Mouse (Mus musculus): Measurements from ENCODE around the gene Sycp2. TPM values are rescaled to one million over a fixed set of nuclear protein-coding genes. Genes with fewer than 3 reads are reported as not detected.

Sycp2 gene
- polyA plus RNA-seq, 1 experiment from 2014 or later = 0.20 TPM

- DNase-seq (peak; percentile 87), ATAC-seq (ENCODE audit: insufficient read depth) (peak; percentile 83)
- Histone ChIP-seq H3K4me3 (ENCODE audit: low read depth, low read length) (peak within 1 kb of the TSS; percentile 62), H3K9ac (peak within 1 kb of the TSS; percentile 54), H3K4me2 (peak within 1 kb of the TSS; percentile 97), H3K27ac (ENCODE audit: low read depth) (peak within 1 kb of the TSS; percentile 46; the same call in 1 of the 2 replicates), H3K36me3 (ENCODE audit: insufficient read depth) (no peaks in the 10 kb centered on the region), H3K27me3 (ENCODE audit: insufficient read depth, low read length) (peaks cover 11% of the 10 kb centered on the region; the same call in 1 of the 2 replicates), H3K9me3 (ENCODE audit: low read depth, low read length) (no peaks in the 10 kb centered on the region), H3K4me1 (ENCODE audit: insufficient read depth) (peaks cover 16% of the 10 kb centered on the region)
- no peak for TF ChIP-seq CTCF (IDR thresholded peaks at IDR 0.05; ENCODE audit: low read depth)
- under 1% methylated on average over 38 of the region's 74 CpGs for WGBS
Observed at GRCm38 (mm10) chr2:178414261-178415149, 7.0 kb upstream of the Sycp2 start, which contains the start of the genes Ppp1r3d and Fam217b. TSS of gene Ppp1r3d (minus strand) at chr2:178414472. TSS of gene Fam217b (plus strand) at chr2:178414524.

- peak overlapping the region; percentile 62 for H3K4me3 ChIP-seq (ENCODE audit: low read depth, low read length)
- no peaks in the 10 kb centered on the region for H3K9me3 ChIP-seq (ENCODE audit: low read depth, low read length)
- DNase-seq = no peak
- peak; percentile 1; the same call in 1 of the 2 replicates for ATAC-seq (ENCODE audit: insufficient read depth)
- no peak overlapping the region for H3K27ac ChIP-seq (ENCODE audit: low read depth)
- H3K4me1 ChIP-seq (ENCODE audit: insufficient read depth) = peaks cover 16% of the 10 kb centered on the region
- peak overlapping the region; percentile 54 for H3K9ac ChIP-seq
- no peaks in the 10 kb centered on the region for H3K36me3 ChIP-seq (ENCODE audit: insufficient read depth)
- H3K4me2 ChIP-seq = peak overlapping the region; percentile 97
- WGBS = 14% methylated on average over 75 of the region's 75 CpGs
- no peak for TF ChIP-seq CTCF (IDR thresholded peaks at IDR 0.05; ENCODE audit: low read depth)
- H3K27me3 ChIP-seq (ENCODE audit: insufficient read depth, low read length) = peaks cover 11% of the 10 kb centered on the region; the same call in 1 of the 2 replicates
Observed at GRCm38 (mm10) chr2:178413481-178414260, 6.2 kb upstream of the Sycp2 start.

DNA sequence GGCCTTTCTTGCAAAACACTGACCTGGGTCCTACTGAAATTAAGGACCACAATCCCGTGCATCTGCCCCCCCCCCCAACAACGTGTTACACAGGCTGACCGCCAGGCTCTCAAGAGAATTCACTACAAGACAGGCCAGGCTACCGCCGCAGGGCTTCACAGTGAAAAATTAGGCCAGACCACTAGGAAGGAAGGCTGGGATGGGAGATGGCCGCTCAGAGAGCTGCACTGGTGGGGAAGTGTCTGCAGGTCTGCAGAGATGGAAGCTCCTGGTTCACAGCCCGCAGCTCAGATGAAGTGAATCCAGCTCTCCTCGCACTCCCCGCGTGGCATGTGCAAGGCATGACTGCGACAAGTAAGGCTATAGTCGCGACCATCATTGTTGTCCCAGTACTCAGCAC is 5.6 kb upstream of the Sycp2 start:
- H3K9ac ChIP-seq = no peak overlapping the region
- ATAC-seq (ENCODE audit: insufficient read depth) = no peak
- 54% methylated on average over 13 of the region's 13 CpGs for WGBS

GRCm38 (mm10) chr2:178412598-178412997 is 5.1 kb upstream of the Sycp2 start:
- DNase-seq (peak; percentile 81), ATAC-seq (ENCODE audit: insufficient read depth) (peak; percentile 2; the same call in 1 of the 2 replicates)
- peak overlapping the region; percentile 97; the same call in 1 of the 2 replicates for H3K4me2 ChIP-seq
- no peaks in the 10 kb centered on the region for H3K36me3 ChIP-seq (ENCODE audit: insufficient read depth)
- no peaks in the 10 kb centered on the region for H3K9me3 ChIP-seq (ENCODE audit: low read depth, low read length)
- H3K27me3 ChIP-seq (ENCODE audit: insufficient read depth, low read length) = peaks cover 11% of the 10 kb centered on the region; the same call in 1 of the 2 replicates
- H3K27ac ChIP-seq (ENCODE audit: low read depth) = no peak overlapping the region
- peaks cover 16% of the 10 kb centered on the region for H3K4me1 ChIP-seq (ENCODE audit: insufficient read depth)
- TF ChIP-seq CTCF (IDR thresholded peaks at IDR 0.05; ENCODE audit: low read depth) = no peak
- no peak overlapping the region for H3K4me3 ChIP-seq (ENCODE audit: low read depth, low read length)
- no peak overlapping the region for H3K9ac ChIP-seq
- WGBS = 27% methylated on average over 6 of the region's 6 CpGs

More for the DNA sequence above, 5.6 kb upstream of the Sycp2 start:
- Histone ChIP-seq H3K27me3 (ENCODE audit: insufficient read depth, low read length) (peaks cover 11% of the 10 kb centered on the region; the same call in 1 of the 2 replicates), H3K9me3 (ENCODE audit: low read depth, low read length) (no peaks in the 10 kb centered on the region), H3K4me1 (ENCODE audit: insufficient read depth) (peaks cover 16% of the 10 kb centered on the region), H3K36me3 (ENCODE audit: insufficient read depth) (no peaks in the 10 kb centered on the region), H3K27ac (ENCODE audit: low read depth) (no peak overlapping the region), H3K4me3 (ENCODE audit: low read depth, low read length) (peak overlapping the region; percentile 62), H3K4me2 (peak overlapping the region; percentile 97)
- DNase-seq = peak; percentile 25
- no peak for TF ChIP-seq CTCF (IDR thresholded peaks at IDR 0.05; ENCODE audit: low read depth)

GRCm38 (mm10) chr2:178410286-178410685 is 2.8 kb upstream of the Sycp2 start:
- H3K4me3 ChIP-seq (ENCODE audit: low read depth, low read length) = no peak overlapping the region
- ATAC-seq (ENCODE audit: insufficient read depth) = no peak
- no peaks in the 10 kb centered on the region for H3K9me3 ChIP-seq (ENCODE audit: low read depth, low read length)
- no peak overlapping the region for H3K27ac ChIP-seq (ENCODE audit: low read depth)
- H3K36me3 ChIP-seq (ENCODE audit: insufficient read depth) = no peaks in the 10 kb centered on the region
- DNase-seq = no peak
- 70% methylated on average over 6 of the region's 6 CpGs for WGBS
- H3K4me2 ChIP-seq = no peak overlapping the region
- H3K27me3 ChIP-seq (ENCODE audit: insufficient read depth, low read length) = peaks cover 11% of the 10 kb centered on the region; the same call in 1 of the 2 replicates
- H3K4me1 ChIP-seq (ENCODE audit: insufficient read depth) = peaks cover 9% of the 10 kb centered on the region
- TF ChIP-seq CTCF (IDR thresholded peaks at IDR 0.05; ENCODE audit: low read depth) = no peak
- H3K9ac ChIP-seq = no peak overlapping the region

- Histone ChIP-seq H3K36me3 (ENCODE audit: insufficient read depth) (no peaks in the 10 kb centered on the region), H3K27ac (ENCODE audit: low read depth) (no peak overlapping the region), H3K9ac (no peak overlapping the region), H3K9me3 (ENCODE audit: low read depth, low read length) (no peaks in the 10 kb centered on the region), H3K27me3 (ENCODE audit: insufficient read depth, low read length) (peaks cover 11% of the 10 kb centered on the region; the same call in 1 of the 2 replicates), H3K4me1 (ENCODE audit: insufficient read depth) (peaks cover 5% of the 10 kb centered on the region; the same call in 1 of the 2 replicates), H3K4me2 (no peak overlapping the region), H3K4me3 (ENCODE audit: low read depth, low read length) (no peak overlapping the region)
- WGBS = 15% methylated on average over 1 of the region's 1 CpGs
- TF ChIP-seq CTCF (IDR thresholded peaks at IDR 0.05; ENCODE audit: low read depth) = no peak
- no peak for ATAC-seq (ENCODE audit: insufficient read depth)
- DNase-seq = no peak
Observed at GRCm38 (mm10) chr2:178409024-178409423, 1.5 kb upstream of the Sycp2 start.
